Mouse (Mus musculus) ES-Bruce4 (cell line): ENCODE measurements around the gene Atp8a2.

Source experiments
- CTCF ChIP-seq: IDR thresholded peaks from one replicate; pipeline ENCODE4 v1.8.1; 2011; ENCODE audit warnings: low read depth, low read length
- EP300 ChIP-seq: IDR thresholded peaks from 2 replicates; pipeline ENCODE4 v1.6.1; 2011; ENCODE audit warnings: low read depth, low read length; ENCODE audit not compliant: insufficient read depth
- POLR2A ChIP-seq: IDR thresholded peaks from one replicate; pipeline ENCODE4 v1.8.1; 2011; ENCODE audit warnings: low read length; ENCODE audit not compliant: insufficient read depth

DNA sequence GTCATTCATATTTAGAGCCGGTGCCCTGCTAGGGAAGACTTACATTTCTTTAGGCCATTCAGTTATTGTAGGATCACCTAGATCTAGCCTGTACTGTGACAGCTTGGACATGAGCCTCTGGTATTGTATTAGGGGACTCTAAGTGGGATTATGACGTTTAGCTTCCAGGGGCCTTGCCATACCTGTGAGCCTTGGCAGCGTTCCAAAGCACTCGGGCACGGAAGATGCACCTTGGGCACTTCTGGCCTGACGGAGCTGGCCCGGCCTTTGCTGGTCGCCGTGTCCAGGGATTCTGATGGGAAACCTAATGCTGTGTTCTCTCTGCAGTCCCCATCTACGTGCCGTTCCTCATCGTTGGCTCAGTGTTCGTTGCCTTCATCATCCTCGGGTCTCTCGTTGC is 567.7 kb downstream of the Atp8a2 start:
- TF ChIP-seq CTCF (no peak), POLR2A (no peak), EP300 (no peak)
